Mouse (Mus musculus): ENCODE data around the gene Txndc2.

- no peak for TF ChIP-seq CTCF (IDR thresholded peaks at IDR 0.05; ENCODE audit: low read depth, low read length)
- TF ChIP-seq POLR2A (IDR thresholded peaks at IDR 0.05; ENCODE audit: insufficient read depth, low read length) = no peak
Observed at GRCm38 (mm10) chr17:65682071-65682680, 40.2 kb upstream of the Txndc2 start.

Data from ES-Bruce4 (cell line).